Mouse (Mus musculus) embryonic facial prominence, embryonic 11.5 days (tissue): ENCODE measurements at regions not wholly inside any gene's neighbourhood (a gene's known extent, or its start where the extent isn't known, plus 50 kb on each side); places are given as distances from the start of the nearest gene placed in this dataset.

Experiments used
- ATAC-seq: fragments of 200-750 bp; cut with Nextera tagmentation; replicated peaks from 2 replicates; pipeline ENCODE4 v1.8.0; 2017; ENCODE audit warnings: low read depth; ENCODE audit not compliant: insufficient number of reproducible peaks, low FRiP score, low TSS enrichment
- DNase-seq: peaks from one replicate; pipeline ENCODE4 v3.0.0-alpha.2; 2015; ENCODE audit warnings: low spot score
- H3K27ac ChIP-seq: fragments of 300-500 bp; sonication (generic); replicated peaks from 2 replicates; pipeline ENCODE4 v1.5.1; 2014; ENCODE audit warnings: mild to moderate bottlenecking, low read depth, low read length, control low read depth
- H3K27me3 ChIP-seq: fragments of 300-500 bp; sonication (generic); 2 replicates; pipeline ENCODE4 v1.6.1; 2014; ENCODE audit warnings: mild to moderate bottlenecking, low read length, moderate library complexity, mixed read lengths; ENCODE audit not compliant: control insufficient read depth, insufficient read depth
- H3K36me3 ChIP-seq: fragments of 300-500 bp; sonication (generic); replicated peaks from 2 replicates; pipeline ENCODE4 v1.6.1; 2014; ENCODE audit warnings: low read depth, mild to moderate bottlenecking, low read length, moderate library complexity, mixed read lengths; ENCODE audit not compliant: control insufficient read depth, insufficient read depth
- H3K4me1 ChIP-seq: fragments of 300-500 bp; sonication (generic); 2 replicates; pipeline ENCODE4 v1.6.1; 2014; ENCODE audit warnings: low read length, mixed read lengths; ENCODE audit not compliant: control insufficient read depth, insufficient read depth
- H3K4me2 ChIP-seq: fragments of 300-500 bp; sonication (generic); 2 replicates; pipeline ENCODE4 v1.6.1; 2014; ENCODE audit warnings: low read depth, mild to moderate bottlenecking, control low read depth, low read length, moderate library complexity
- H3K4me3 ChIP-seq: fragments of 300-500 bp; sonication (generic); 2 replicates; pipeline ENCODE4 v1.5.1; 2014; ENCODE audit warnings: low read depth, low read length, control low read depth
- H3K9ac ChIP-seq: fragments of 300-500 bp; sonication (generic); replicated peaks from 2 replicates; pipeline ENCODE4 v1.6.1; 2014; ENCODE audit warnings: mild to moderate bottlenecking, control low read depth, low read length
- H3K9me3 ChIP-seq: fragments of 300-500 bp; sonication (generic); replicated peaks from 2 replicates; pipeline ENCODE4 v1.6.1; 2016; ENCODE audit warnings: mild to moderate bottlenecking, low read length, inconsistent platforms, mixed read lengths; ENCODE audit not compliant: control insufficient read depth
- WGBS: fragments of 180-500 bp; shearing (Covaris S2); extraction: QIAGEN DNeasy Blood & Tissue Kit; methylation state at CpG from one replicate; pipeline ENCODE4 v1.1.7; 2014; 5-methylcytosine and 5-hydroxymethylcytosine counted together

DNA sequence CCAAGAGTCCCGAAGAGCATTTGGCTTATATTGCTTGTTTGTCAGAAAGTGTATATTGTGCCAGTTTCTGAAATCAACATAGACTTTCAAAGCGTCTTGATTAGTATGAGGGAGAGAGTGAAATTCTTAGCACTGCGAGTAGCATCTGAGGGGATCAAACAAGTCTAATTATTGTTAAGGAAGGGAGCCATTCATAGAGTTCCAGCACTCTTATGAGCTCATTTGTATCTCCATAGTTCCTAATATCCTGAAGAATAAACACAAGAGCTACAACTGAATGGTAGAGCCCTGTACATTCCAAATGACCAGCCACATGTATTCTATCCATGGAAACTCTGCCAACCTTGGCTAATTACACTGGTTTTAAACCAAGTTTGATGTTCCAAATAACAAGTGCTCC lies 90.2 kb upstream of the Cntn6 start:
- ATAC-seq: no peak
- no peaks in the 10 kb centered on the region for H3K9me3 ChIP-seq

DNA sequence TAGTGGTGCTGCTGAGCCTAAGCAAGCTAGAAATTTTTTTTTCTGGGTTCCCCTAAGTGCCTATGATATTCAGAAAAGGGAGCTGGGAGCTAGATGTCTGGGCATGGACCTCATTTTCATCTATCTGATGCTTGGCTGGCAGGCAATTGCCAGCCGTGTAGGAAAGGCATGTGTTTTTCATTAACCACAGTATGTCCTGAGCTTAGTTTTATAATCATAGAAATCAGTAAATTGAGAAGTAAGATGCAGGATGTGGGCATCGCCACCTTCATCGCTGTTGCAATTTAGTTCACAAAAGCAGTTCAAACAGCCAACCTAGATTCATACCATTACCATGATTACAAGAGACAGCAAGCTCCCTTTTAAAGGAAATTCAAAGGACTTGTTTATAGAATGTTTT lies 88.6 kb upstream of the Cntn6 start:
- no peaks in the 10 kb centered on the region for H3K4me1 ChIP-seq
- no peak overlapping the region for H3K4me3 ChIP-seq
- no peaks in the 10 kb centered on the region for H3K36me3 ChIP-seq
- ATAC-seq: 0 out of 2 replicates have a peak, but pooled peaks have one; percentile 48
- H3K27me3 ChIP-seq: no peaks in the 10 kb centered on the region
- no peak overlapping the region for H3K9ac ChIP-seq
- WGBS: 47% methylated on average over 3 of the region's 3 CpGs
- DNase-seq: peak; percentile 58
- no peak overlapping the region for H3K27ac ChIP-seq
- no peaks in the 10 kb centered on the region for H3K9me3 ChIP-seq
- no peak overlapping the region for H3K4me2 ChIP-seq

More for the DNA sequence above, 90.2 kb upstream of the Cntn6 start:
- Histone ChIP-seq H3K4me3 (no peak overlapping the region), H3K36me3 (no peaks in the 10 kb centered on the region), H3K27ac (no peak overlapping the region), H3K27me3 (no peaks in the 10 kb centered on the region), H3K9ac (no peak overlapping the region), H3K4me1 (no peaks in the 10 kb centered on the region), H3K4me2 (no peak overlapping the region)
- DNase-seq: no peak
- 86% methylated on average over 3 of the region's 3 CpGs for WGBS

DNA sequence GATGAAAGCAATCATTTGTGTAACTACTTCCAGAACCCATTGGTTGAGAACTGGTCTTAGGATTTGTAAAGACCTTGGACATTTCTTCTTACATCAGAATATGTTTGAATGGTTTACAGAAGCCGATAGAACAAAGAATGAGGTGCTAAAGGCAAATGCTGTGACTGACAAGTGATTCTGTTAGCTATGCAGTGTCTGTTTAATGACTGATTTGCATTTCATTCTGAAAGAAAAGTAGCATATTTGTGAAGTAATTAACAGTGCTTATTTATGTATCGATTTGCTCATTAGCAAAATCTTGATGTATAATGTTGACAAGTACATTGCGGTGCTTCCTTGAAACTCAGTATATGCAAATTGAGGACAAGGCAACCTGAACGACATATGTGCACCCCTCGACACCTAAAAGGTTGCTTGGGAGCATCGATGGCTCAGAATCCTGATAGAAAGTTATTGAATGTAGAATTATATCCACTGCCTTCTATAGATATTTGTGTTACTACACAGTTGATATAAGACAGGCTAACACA lies 71.8 kb upstream of the Cntn6 start:
- Histone ChIP-seq H3K4me1 (no peaks in the 10 kb centered on the region), H3K9ac (no peak overlapping the region), H3K4me2 (no peak overlapping the region), H3K4me3 (no peak overlapping the region), H3K27ac (no peak overlapping the region), H3K9me3 (no peaks in the 10 kb centered on the region), H3K36me3 (no peaks in the 10 kb centered on the region), H3K27me3 (no peaks in the 10 kb centered on the region)
- ATAC-seq (no peak), DNase-seq (no peak)
- WGBS: 87% methylated on average over 6 of the region's 6 CpGs

DNA sequence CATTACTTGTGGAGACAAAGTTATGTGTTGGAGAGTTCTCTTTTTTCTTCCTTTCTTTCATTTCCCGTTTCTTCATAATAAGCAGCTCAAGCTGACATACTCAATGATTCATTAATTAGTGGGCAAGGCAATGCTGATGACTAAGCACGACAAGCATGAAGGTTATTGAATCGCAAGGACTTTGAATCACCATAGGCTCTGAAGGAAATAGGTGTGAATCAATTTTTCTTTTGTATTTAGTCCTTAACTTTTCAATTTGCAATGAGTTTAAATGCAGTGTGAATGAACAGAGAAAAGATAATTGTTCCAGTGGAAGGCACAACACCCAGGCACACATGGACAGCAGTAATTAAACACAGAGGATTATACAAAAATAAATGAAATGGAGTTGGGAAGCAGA lies 54.6 kb upstream of the Cntn6 start:
- H3K4me1 ChIP-seq: no peaks in the 10 kb centered on the region
- no peaks in the 10 kb centered on the region for H3K36me3 ChIP-seq
- H3K9me3 ChIP-seq: no peaks in the 10 kb centered on the region
- H3K4me2 ChIP-seq: no peak overlapping the region
- DNase-seq (no peak), ATAC-seq (no peak)
- no peaks in the 10 kb centered on the region for H3K27me3 ChIP-seq
- H3K9ac ChIP-seq: no peak overlapping the region
- H3K4me3 ChIP-seq: no peak overlapping the region
- 88% methylated on average over 3 of the region's 3 CpGs for WGBS
- H3K27ac ChIP-seq: no peak overlapping the region
